27 mouse cellular contexts compared by ENCODE assay signal in the genomic region with DNA sequence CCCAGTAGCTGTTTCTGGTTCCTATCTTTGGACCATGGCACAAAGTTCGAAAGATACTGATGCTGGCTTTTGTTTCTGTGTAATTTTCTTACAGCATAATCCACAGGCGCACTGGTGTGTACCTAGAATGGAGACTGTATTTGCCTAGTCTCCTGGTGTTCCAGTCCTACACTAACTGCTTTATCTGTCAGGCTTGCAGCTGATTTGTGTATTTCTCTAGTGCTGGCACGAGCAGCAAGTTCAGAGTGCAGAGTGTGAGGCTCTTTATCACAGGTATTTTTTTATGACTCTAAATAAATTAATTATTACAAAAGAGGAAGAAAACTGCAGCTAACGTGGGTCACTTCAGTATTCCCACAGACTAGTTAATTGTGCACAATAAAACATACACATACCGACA.
A peak's percentile ranks its signal among the peaks of the same experiment; 100 is the strongest.
DNase-seq lines count a peak whose midpoint lies in the region; ATAC-seq and TF ChIP-seq lines count a peak whose summit lies in the region.
"Had no signal": no experiment of that assay in that cellular context is flagged by ENCODE, and none has a peak within 500 bp of the region (broad histone marks: within the 10 kb centered on the region; RNA-seq: fewer than 3 reads in every experiment).

No protein-coding gene starts in this region.

- no peaks in the 10 kb centered on the region for H3K79me2 ChIP-seq in liver, adult 2 months (ENCODE audit: control insufficient read depth, insufficient read depth, low read length)

- H3K4me1 ChIP-seq in liver, adult 2 months (ENCODE audit: control insufficient read depth, insufficient read depth, low read length) = no peaks in the 10 kb centered on the region
- 0 out of 2 replicates have a peak, but pooled peaks cover 3% of the 10 kb centered on the region for H3K4me1 ChIP-seq in intestine, embryonic 15.5 days (replicated peaks)
- H3K4me1 ChIP-seq in intestine, postnatal 0 days (replicated peaks; ENCODE audit: control insufficient read depth, insufficient read depth, low read length) = 0 out of 2 replicates have a peak, but pooled peaks cover 4% of the 10 kb centered on the region
- H3K4me1 ChIP-seq: embryonic facial prominence, embryonic 13.5 days; embryonic facial prominence, embryonic 15.5 days; forebrain, embryonic 12.5 days had no signal

- no peak for TF ChIP-seq CTCF in liver, adult 2 months (IDR thresholded peaks at IDR 0.05; ENCODE audit: low read depth, low read length)
- no peak for TF ChIP-seq CTCF in intestine, postnatal 0 days (IDR thresholded peaks at IDR 0.05; ENCODE audit: low read depth)

- H3K27ac ChIP-seq in liver, adult 2 months (replicated peaks; ENCODE audit: insufficient read depth, low read depth, low read length) = no peak overlapping the region
- no peak overlapping the region for H3K27ac ChIP-seq in intestine, embryonic 15.5 days
- H3K27ac ChIP-seq in intestine, postnatal 0 days (ENCODE audit: low read depth, low read length) = no peak overlapping the region
- H3K27ac ChIP-seq: embryonic facial prominence, embryonic 13.5 days; embryonic facial prominence, embryonic 15.5 days; forebrain, embryonic 10.5 days; forebrain, embryonic 12.5 days had no signal

- no peaks in the 10 kb centered on the region for H3K27me3 ChIP-seq in liver, adult 2 months (ENCODE audit: control insufficient read depth, insufficient read depth, low read length)
- no peaks in the 10 kb centered on the region for H3K27me3 ChIP-seq in intestine, embryonic 15.5 days (replicated peaks)
- no peaks in the 10 kb centered on the region for H3K27me3 ChIP-seq in intestine, postnatal 0 days (replicated peaks; ENCODE audit: control insufficient read depth, insufficient read depth, low read length)
- H3K27me3 ChIP-seq: CH12.LX; embryonic facial prominence, embryonic 13.5 days; embryonic facial prominence, embryonic 15.5 days; forebrain, embryonic 12.5 days; Patski had no signal

- TF ChIP-seq POLR2A in liver, adult 2 months (IDR thresholded peaks at IDR 0.05; ENCODE audit: extremely low read depth, insufficient read depth, low read length) = no peak

- no peak overlapping the region for H3K4me2 ChIP-seq in intestine, embryonic 15.5 days (replicated peaks)
- H3K4me2 ChIP-seq in intestine, postnatal 0 days (replicated peaks; ENCODE audit: low read depth) = no peak overlapping the region
- H3K4me2 ChIP-seq: embryonic facial prominence, embryonic 13.5 days; embryonic facial prominence, embryonic 15.5 days; forebrain, embryonic 12.5 days had no signal

- WGBS in liver, adult 2 months = 56% methylated on average over 5 of the region's 5 CpGs
- 53% methylated on average over 5 of the region's 5 CpGs for WGBS in intestine, embryonic 15.5 days
- 38% methylated on average over 5 of the region's 5 CpGs for WGBS in intestine, postnatal 0 days

- no peak overlapping the region for H3K4me3 ChIP-seq in liver, adult 2 months (ENCODE audit: insufficient read depth, low read depth, low read length)
- H3K4me3 ChIP-seq in intestine, embryonic 15.5 days (replicated peaks) = no peak overlapping the region
- H3K4me3 ChIP-seq in intestine, postnatal 0 days (ENCODE audit: low read depth, low read length) = no peak overlapping the region
- H3K4me3 ChIP-seq: embryonic facial prominence, embryonic 13.5 days; embryonic facial prominence, embryonic 15.5 days; erythroblast, embryonic 14.5 days; forebrain, embryonic 10.5 days; forebrain, embryonic 12.5 days had no signal

- H3K36me3 ChIP-seq in liver, adult 2 months (ENCODE audit: control insufficient read depth, insufficient read depth, low read length) = no peaks in the 10 kb centered on the region
- no peaks in the 10 kb centered on the region for H3K36me3 ChIP-seq in intestine, embryonic 15.5 days
- no peaks in the 10 kb centered on the region for H3K36me3 ChIP-seq in intestine, postnatal 0 days (ENCODE audit: control insufficient read depth, insufficient read depth)
- H3K36me3 ChIP-seq: embryonic facial prominence, embryonic 13.5 days; embryonic facial prominence, embryonic 15.5 days; forebrain, embryonic 10.5 days; forebrain, embryonic 12.5 days; G1E had no signal

- peak; percentile 32 for DNase-seq in liver, adult 2 months (ENCODE audit: extremely low read depth, low read depth, low spot score)
- DNase-seq in liver = no peak
- DNase-seq in embryo, embryonic 10 days (ENCODE audit: low spot score) = no peak
- DNase-seq: adrenal gland, adult 8-10 months; adrenal gland, postnatal 14 days; adrenal gland, postnatal 36 days; B cell, adult 2 months; cerebellum, adult 11-12 months; cerebellum, adult 2 months; cerebellum, adult 9-10 months; cerebellum, postnatal 10 days; cerebellum, postnatal 25 days; embryo, embryonic 11 days had no signal

- ATAC-seq in intestine, embryonic 15.5 days = peak; percentile 85
- ATAC-seq in intestine, postnatal 0 days = peak; percentile 74
- ATAC-seq: activated CD4-positive, CD25-positive, alpha-beta regulatory T cell, adult 4 months; CD4-positive, CD25-positive, alpha-beta regulatory T cell, adult 4 months; forebrain, embryonic 14.5 days; forebrain, embryonic 16.5 days; Patski had no signal

- no peak overlapping the region for H3K9ac ChIP-seq in liver, adult 2 months (ENCODE audit: low read depth, low read length)
- H3K9ac ChIP-seq in intestine, embryonic 15.5 days = no peak overlapping the region
- H3K9ac ChIP-seq in intestine, postnatal 0 days (ENCODE audit: low read depth, low read length) = no peak overlapping the region
- H3K9ac ChIP-seq: embryonic facial prominence, embryonic 13.5 days; embryonic facial prominence, embryonic 15.5 days; forebrain, embryonic 12.5 days had no signal

- no peaks in the 10 kb centered on the region for H3K9me3 ChIP-seq in intestine, embryonic 15.5 days
- no peaks in the 10 kb centered on the region for H3K9me3 ChIP-seq in intestine, postnatal 0 days (ENCODE audit: control insufficient read depth)
- H3K9me3 ChIP-seq: embryonic facial prominence, embryonic 13.5 days; embryonic facial prominence, embryonic 15.5 days; forebrain, embryonic 10.5 days; forebrain, embryonic 12.5 days; G1E had no signal
